Mouse (Mus musculus) lung, adult 2 months (tissue): ENCODE measurements at regions not wholly inside any gene's neighbourhood (a gene's known extent, or its start where the extent isn't known, plus 50 kb on each side); places are given as distances from the start of the nearest gene placed in this dataset.

Source experiments
- CTCF ChIP-seq: fragments of 200-500 bp; IDR thresholded peaks from 2 replicates; pipeline ENCODE4 v1.5.1; 2011; ENCODE audit warnings: mild to moderate bottlenecking, low read length, control low read depth; ENCODE audit not compliant: insufficient read depth
- POLR2A ChIP-seq: fragments of 200-500 bp; IDR thresholded peaks from 2 replicates; pipeline ENCODE4 v1.6.1; 2011; ENCODE audit warnings: low read depth, mild to moderate bottlenecking, control low read depth, low read length, borderline replicate concordance; ENCODE audit errors: extremely low read depth

- no peak for TF ChIP-seq POLR2A
- TF ChIP-seq CTCF, result no peak
Measured at GRCm38 (mm10) chr11:117571858-117572257, 82.2 kb upstream of the Tnrc6c start.
